Mouse (Mus musculus): ENCODE measurements around the gene Brpf3. TPM values are rescaled to one million over a fixed set of nuclear protein-coding genes. Genes with fewer than 3 reads are reported as not detected.

Gene Brpf3
- polyA plus RNA-seq, 1 experiment: 134 TPM

- Histone ChIP-seq H3K27ac (ENCODE audit: control insufficient read depth, insufficient read depth, low read depth, low read length) (no peak overlapping the region), H3K27me3 (ENCODE audit: control insufficient read depth, insufficient read depth, low read length) (no peaks in the 10 kb centered on the region), H3K4me1 (ENCODE audit: control insufficient read depth, insufficient read depth, low read length) (peaks cover 4% of the 10 kb centered on the region; the same call in 1 of the 2 replicates), H3K4me3 (ENCODE audit: control insufficient read depth, low read depth, low read length) (no peak overlapping the region), H3K36me3 (ENCODE audit: control insufficient read depth, insufficient read depth, low read length) (no peaks in the 10 kb centered on the region)
- TF ChIP-seq POLR2A (IDR thresholded peaks at IDR 0.05; ENCODE audit: control insufficient read depth, low read depth, low read length) (no peak), CTCF (IDR thresholded peaks at IDR 0.05; ENCODE audit: control insufficient read depth, insufficient read depth, insufficient replicate concordance, low read depth, low read length) (no peak)
Observed at GRCm38 (mm10) chr17:28867381-28867780, 66.5 kb downstream of the Brpf3 start.

GRCm38 (mm10) chr17:28869412-28870110 is 68.7 kb downstream of the Brpf3 start:
- H3K36me3 ChIP-seq (ENCODE audit: control insufficient read depth, insufficient read depth, low read length): no peaks in the 10 kb centered on the region
- no peak for TF ChIP-seq POLR2A (IDR thresholded peaks at IDR 0.05; ENCODE audit: control insufficient read depth, low read depth, low read length)
- H3K4me3 ChIP-seq (ENCODE audit: control insufficient read depth, low read depth, low read length): no peak overlapping the region
- H3K4me1 ChIP-seq (ENCODE audit: control insufficient read depth, insufficient read depth, low read length): peaks cover 4% of the 10 kb centered on the region; the same call in 1 of the 2 replicates
- no peaks in the 10 kb centered on the region for H3K27me3 ChIP-seq (ENCODE audit: control insufficient read depth, insufficient read depth, low read length)
- H3K27ac ChIP-seq (ENCODE audit: control insufficient read depth, insufficient read depth, low read depth, low read length): no peak overlapping the region

- Histone ChIP-seq H3K4me1 (ENCODE audit: control insufficient read depth, insufficient read depth, low read length) (peaks cover 4% of the 10 kb centered on the region; the same call in 1 of the 2 replicates), H3K27me3 (ENCODE audit: control insufficient read depth, insufficient read depth, low read length) (no peaks in the 10 kb centered on the region), H3K27ac (ENCODE audit: control insufficient read depth, insufficient read depth, low read depth, low read length) (no peak overlapping the region), H3K36me3 (ENCODE audit: control insufficient read depth, insufficient read depth, low read length) (no peaks in the 10 kb centered on the region), H3K4me3 (ENCODE audit: control insufficient read depth, low read depth, low read length) (no peak overlapping the region)
- TF ChIP-seq CTCF (IDR thresholded peaks at IDR 0.05; ENCODE audit: control insufficient read depth, insufficient read depth, insufficient replicate concordance, low read depth, low read length) (peak; percentile 23; the same call in 1 of the 2 replicates), POLR2A (IDR thresholded peaks at IDR 0.05; ENCODE audit: control insufficient read depth, low read depth, low read length) (no peak)
Observed at GRCm38 (mm10) chr17:28870435-28870834, 69.5 kb downstream of the Brpf3 start.

GRCm38 (mm10) chr17:28871831-28872230 is 70.9 kb downstream of the Brpf3 start:
- Histone ChIP-seq H3K4me1 (ENCODE audit: control insufficient read depth, insufficient read depth, low read length) (peaks cover 6% of the 10 kb centered on the region; the same call in 1 of the 2 replicates), H3K27me3 (ENCODE audit: control insufficient read depth, insufficient read depth, low read length) (no peaks in the 10 kb centered on the region), H3K4me3 (ENCODE audit: control insufficient read depth, low read depth, low read length) (no peak overlapping the region), H3K27ac (ENCODE audit: control insufficient read depth, insufficient read depth, low read depth, low read length) (no peak overlapping the region), H3K36me3 (ENCODE audit: control insufficient read depth, insufficient read depth, low read length) (no peaks in the 10 kb centered on the region)
- TF ChIP-seq POLR2A (IDR thresholded peaks at IDR 0.05; ENCODE audit: control insufficient read depth, low read depth, low read length): no peak
- no peak for TF ChIP-seq CTCF (IDR thresholded peaks at IDR 0.05; ENCODE audit: control insufficient read depth, insufficient read depth, insufficient replicate concordance, low read depth, low read length)

- Histone ChIP-seq H3K27me3 (ENCODE audit: control insufficient read depth, insufficient read depth, low read length) (no peaks in the 10 kb centered on the region), H3K4me3 (ENCODE audit: control insufficient read depth, low read depth, low read length) (no peak overlapping the region), H3K36me3 (ENCODE audit: control insufficient read depth, insufficient read depth, low read length) (no peaks in the 10 kb centered on the region), H3K4me1 (ENCODE audit: control insufficient read depth, insufficient read depth, low read length) (peaks cover 6% of the 10 kb centered on the region; the same call in 1 of the 2 replicates), H3K27ac (ENCODE audit: control insufficient read depth, insufficient read depth, low read depth, low read length) (no peak overlapping the region)
- no peak for TF ChIP-seq CTCF (IDR thresholded peaks at IDR 0.05; ENCODE audit: control insufficient read depth, insufficient read depth, insufficient replicate concordance, low read depth, low read length)
- TF ChIP-seq POLR2A (IDR thresholded peaks at IDR 0.05; ENCODE audit: control insufficient read depth, low read depth, low read length): no peak
Observed at GRCm38 (mm10) chr17:28872322-28872721, 71.4 kb downstream of the Brpf3 start.

- Histone ChIP-seq H3K4me1 (ENCODE audit: control insufficient read depth, insufficient read depth, low read length) (peaks cover 6% of the 10 kb centered on the region; the same call in 1 of the 2 replicates), H3K36me3 (ENCODE audit: control insufficient read depth, insufficient read depth, low read length) (no peaks in the 10 kb centered on the region), H3K27ac (ENCODE audit: control insufficient read depth, insufficient read depth, low read depth, low read length) (no peak overlapping the region), H3K27me3 (ENCODE audit: control insufficient read depth, insufficient read depth, low read length) (no peaks in the 10 kb centered on the region), H3K4me3 (ENCODE audit: control insufficient read depth, low read depth, low read length) (no peak overlapping the region)
- no peak for TF ChIP-seq CTCF (IDR thresholded peaks at IDR 0.05; ENCODE audit: control insufficient read depth, insufficient read depth, insufficient replicate concordance, low read depth, low read length)
- TF ChIP-seq POLR2A (IDR thresholded peaks at IDR 0.05; ENCODE audit: control insufficient read depth, low read depth, low read length): no peak
Observed at GRCm38 (mm10) chr17:28874216-28874615, 73.3 kb downstream of the Brpf3 start.

GRCm38 (mm10) chr17:28874825-28875224 is 73.9 kb downstream of the Brpf3 start:
- TF ChIP-seq CTCF (IDR thresholded peaks at IDR 0.05; ENCODE audit: control insufficient read depth, insufficient read depth, insufficient replicate concordance, low read depth, low read length) (no peak), POLR2A (IDR thresholded peaks at IDR 0.05; ENCODE audit: control insufficient read depth, low read depth, low read length) (no peak)
- Histone ChIP-seq H3K4me3 (ENCODE audit: control insufficient read depth, low read depth, low read length) (no peak overlapping the region), H3K36me3 (ENCODE audit: control insufficient read depth, insufficient read depth, low read length) (no peaks in the 10 kb centered on the region), H3K4me1 (ENCODE audit: control insufficient read depth, insufficient read depth, low read length) (peaks cover 5% of the 10 kb centered on the region; the same call in 1 of the 2 replicates), H3K27ac (ENCODE audit: control insufficient read depth, insufficient read depth, low read depth, low read length) (no peak overlapping the region; the same call in 1 of the 2 replicates), H3K27me3 (ENCODE audit: control insufficient read depth, insufficient read depth, low read length) (no peaks in the 10 kb centered on the region)
